Mouse (Mus musculus) thymus, postnatal 36 days (tissue): ENCODE results near the gene Wdr13.
"Not testable (repeated sequence)": the region's sequence is repeated elsewhere in the genome, so short reads cannot be mapped to it uniquely, and the experiment has no call there.

Source experiments
- DNase-seq, 2 experiments: peaks; one replicate each; pipeline ENCODE4 v3.0.0; 2022; ENCODE audit warnings: mixed read lengths in 2 of 2

Gene Wdr13

GRCm38 (mm10) chrX:8102213-8102668, 30.5 kb downstream of the Wdr13 start:
- no peak for DNase-seq

- no peak for DNase-seq
Measured at GRCm38 (mm10) chrX:8101017-8101416, 31.7 kb downstream of the Wdr13 start.

GRCm38 (mm10) chrX:8099435-8099834, 33.3 kb downstream of the Wdr13 start:
- no peak for DNase-seq

- peak; percentile 93 to 96 for DNase-seq
Measured at GRCm38 (mm10) chrX:8096787-8097242, 35.9 kb downstream of the Wdr13 start.

- peak; percentile 86 to 92 for DNase-seq
Measured at GRCm38 (mm10) chrX:8096068-8096786, 36.5 kb downstream of the Wdr13 start.

GRCm38 (mm10) chrX:8095546-8095945, 37.1 kb downstream of the Wdr13 start:
- DNase-seq, result no peak

- DNase-seq, result not testable (repeated sequence)
Measured at GRCm38 (mm10) chrX:8090954-8091347, 41.7 kb downstream of the Wdr13 start.

GRCm38 (mm10) chrX:8090346-8090953, 42.2 kb downstream of the Wdr13 start, which contains the start of gene Was:
Gene Was, minus strand, starts transcription at chrX:8090498.
- DNase-seq, result peak; percentile 58 to 71

GRCm38 (mm10) chrX:8089746-8090145, 42.9 kb downstream of the Wdr13 start:
- peak in 1 of 2 experiments; percentile 11 for DNase-seq

- peak in 1 of 2 experiments; percentile 13 for DNase-seq
Measured at GRCm38 (mm10) chrX:8085611-8086010, 47.1 kb downstream of the Wdr13 start.

GRCm38 (mm10) chrX:8084771-8085259, 47.9 kb downstream of the Wdr13 start:
- no peak for DNase-seq

GRCm38 (mm10) chrX:8075104-8075503, 57.6 kb downstream of the Wdr13 start:
- no peak for DNase-seq

GRCm38 (mm10) chrX:8074430-8075014, 58.2 kb downstream of the Wdr13 start, which contains the start of gene Suv39h1:
Gene Suv39h1, minus strand, starts transcription at chrX:8074760.
- DNase-seq, result peak; percentile 85 to 95

GRCm38 (mm10) chrX:8073881-8074429, 58.7 kb downstream of the Wdr13 start:
- DNase-seq, result peak; percentile 38 to 71
